Comparison of ENCODE assay signal across 8 mouse cellular contexts in genomic region chr3:127625701-127626399, GRCm38 (mm10). TPM values are rescaled to one million over a fixed set of nuclear protein-coding genes. Genes with fewer than 3 reads are reported as not detected.
DNase-seq lines count a peak whose midpoint lies in the region; ATAC-seq and TF ChIP-seq lines count a peak whose summit lies in the region.

No protein-coding gene starts in this region.

- TF ChIP-seq EP300 in lung, postnatal 0 days (IDR thresholded peaks at IDR 0.05), result no peak

- H3K9ac ChIP-seq in lung, postnatal 0 days (replicated peaks; ENCODE audit: low read depth), result no peak overlapping the region
- H3K9ac ChIP-seq in embryonic facial prominence, embryonic 15.5 days, result no peak overlapping the region
- no peak overlapping the region for H3K9ac ChIP-seq in intestine, postnatal 0 days (ENCODE audit: low read depth, low read length)
- H3K9ac ChIP-seq in midbrain, embryonic 14.5 days (replicated peaks; ENCODE audit: low read length), result no peak overlapping the region; the same call in 1 of the 2 replicates

- peak; percentile 42 for TF ChIP-seq CTCF in lung, postnatal 0 days (IDR thresholded peaks at IDR 0.05)
- peak; percentile 24; the same call in 1 of the 2 replicates for TF ChIP-seq CTCF in intestine, postnatal 0 days (IDR thresholded peaks at IDR 0.05; ENCODE audit: low read depth)

- H3K36me3 ChIP-seq in lung, postnatal 0 days (ENCODE audit: insufficient read depth, low read length), result no peaks in the 10 kb centered on the region
- no peaks in the 10 kb centered on the region for H3K36me3 ChIP-seq in embryonic facial prominence, embryonic 15.5 days
- H3K36me3 ChIP-seq in intestine, postnatal 0 days (ENCODE audit: control insufficient read depth, insufficient read depth), result no peaks in the 10 kb centered on the region
- H3K36me3 ChIP-seq in midbrain, embryonic 14.5 days (ENCODE audit: control insufficient read depth, insufficient read depth, low read length), result no peaks in the 10 kb centered on the region

- no peak overlapping the region for H3K27ac ChIP-seq in lung, postnatal 0 days (ENCODE audit: low read length)
- H3K27ac ChIP-seq in embryonic facial prominence, embryonic 15.5 days (replicated peaks), result no peak overlapping the region
- no peak overlapping the region for H3K27ac ChIP-seq in intestine, postnatal 0 days (ENCODE audit: low read depth, low read length)
- H3K27ac ChIP-seq in midbrain, embryonic 14.5 days (replicated peaks; ENCODE audit: low read depth, low read length), result peak overlapping the region; percentile 13; the same call in 1 of the 2 replicates

- peaks cover 60% of the 10 kb centered on the region for H3K27me3 ChIP-seq in lung, postnatal 0 days (replicated peaks; ENCODE audit: insufficient read depth, low read length)
- peaks cover 69% of the 10 kb centered on the region for H3K27me3 ChIP-seq in embryonic facial prominence, embryonic 15.5 days
- H3K27me3 ChIP-seq in intestine, postnatal 0 days (replicated peaks; ENCODE audit: control insufficient read depth, insufficient read depth, low read length), result peaks cover 65% of the 10 kb centered on the region
- peaks cover 79% of the 10 kb centered on the region for H3K27me3 ChIP-seq in midbrain, embryonic 14.5 days (ENCODE audit: control insufficient read depth, insufficient read depth, low read length)

- 3% methylated on average over 28 of the region's 28 CpGs for WGBS in lung, postnatal 0 days
- under 1% methylated on average over 28 of the region's 28 CpGs for WGBS in embryonic facial prominence, embryonic 15.5 days
- 3% methylated on average over 28 of the region's 28 CpGs for WGBS in intestine, postnatal 0 days
- under 1% methylated on average over 28 of the region's 28 CpGs for WGBS in midbrain, embryonic 14.5 days

- peak overlapping the region; percentile 57 for H3K4me2 ChIP-seq in lung, postnatal 0 days (replicated peaks; ENCODE audit: low read depth, low read length)
- peak overlapping the region; percentile 75 for H3K4me2 ChIP-seq in embryonic facial prominence, embryonic 15.5 days (replicated peaks)
- H3K4me2 ChIP-seq in intestine, postnatal 0 days (replicated peaks; ENCODE audit: low read depth), result peak overlapping the region; percentile 55
- peak overlapping the region; percentile 55 for H3K4me2 ChIP-seq in midbrain, embryonic 14.5 days (ENCODE audit: low read length)

- peak; percentile 17 for DNase-seq in lung, postnatal 0 days (ENCODE audit: low spot score)
- DNase-seq in lung, postnatal 10 days, result no peak
- peak; percentile 66 for DNase-seq in midbrain, embryonic 14.5 days
- DNase-seq in frontal cortex, postnatal 14 days (ENCODE audit: low spot score in 2 of 2), result no peak
- DNase-seq in left cerebral cortex, adult 11 months (ENCODE audit: low spot score), result no peak
- DNase-seq in yolk sac, embryonic 10.5 days (ENCODE audit: low spot score), result no peak

- no peaks in the 10 kb centered on the region for H3K9me3 ChIP-seq in lung, postnatal 0 days (ENCODE audit: low read length)
- no peaks in the 10 kb centered on the region for H3K9me3 ChIP-seq in embryonic facial prominence, embryonic 15.5 days (replicated peaks)
- H3K9me3 ChIP-seq in intestine, postnatal 0 days (ENCODE audit: control insufficient read depth), result no peaks in the 10 kb centered on the region
- no peaks in the 10 kb centered on the region for H3K9me3 ChIP-seq in midbrain, embryonic 14.5 days (ENCODE audit: control insufficient read depth, low read length)

- ATAC-seq in lung, postnatal 0 days, result no peak
- no peak for ATAC-seq in embryonic facial prominence, embryonic 15.5 days (ENCODE audit: insufficient number of reproducible peaks, low FRiP score, low TSS enrichment, low read depth)
- no peak for ATAC-seq in intestine, postnatal 0 days
- ATAC-seq in midbrain, embryonic 14.5 days (ENCODE audit: low FRiP score, low TSS enrichment), result peak; percentile 58

- no peaks in the 10 kb centered on the region for H3K4me1 ChIP-seq in lung, postnatal 0 days (ENCODE audit: insufficient read depth, low read depth, low read length)
- H3K4me1 ChIP-seq in embryonic facial prominence, embryonic 15.5 days, result peaks cover 22% of the 10 kb centered on the region
- H3K4me1 ChIP-seq in intestine, postnatal 0 days (replicated peaks; ENCODE audit: control insufficient read depth, insufficient read depth, low read length), result no peaks in the 10 kb centered on the region; the same call in 1 of the 2 replicates
- peaks cover 26% of the 10 kb centered on the region; the same call in 1 of the 2 replicates for H3K4me1 ChIP-seq in midbrain, embryonic 14.5 days (ENCODE audit: control insufficient read depth, insufficient read depth, low read length)

- H3K4me3 ChIP-seq in lung, postnatal 0 days (ENCODE audit: low read depth, low read length), result peak overlapping the region; percentile 34
- peak overlapping the region; percentile 42 for H3K4me3 ChIP-seq in embryonic facial prominence, embryonic 15.5 days (replicated peaks)
- H3K4me3 ChIP-seq in intestine, postnatal 0 days (ENCODE audit: low read depth, low read length), result peak overlapping the region; percentile 23
- H3K4me3 ChIP-seq in midbrain, embryonic 14.5 days (replicated peaks; ENCODE audit: low read depth, low read length), result peak overlapping the region; percentile 28

RNA-seq across cellular contexts. Expression of gene Neurog2, which starts 7.1 kb away (rescaled TPM):
- polyA plus RNA-seq in lung, postnatal 0 days (2015; fragmentation: Nextera tagmentation; extraction: Ambion mirVana), result not detected in 2 replicates
- polyA plus RNA-seq in embryonic facial prominence, embryonic 15.5 days (2015; fragmentation: Nextera tagmentation; extraction: Ambion mirVana), result 0.07 and 0.28 TPM in 2 replicates
- polyA plus RNA-seq in intestine, postnatal 0 days (2015; fragmentation: Nextera tagmentation; extraction: Ambion mirVana), result not detected in 2 replicates
- 10.0 and 18.6 TPM in 2 replicates for polyA plus RNA-seq in midbrain, embryonic 14.5 days (2014; fragmentation: Nextera tagmentation; extraction: Ambion mirVana)

Comparison
In these comparisons a context has a peak if more than half of its experiments do, and no peak if none do; other contexts are left out.
1. DNase-seq: peak in lung, postnatal 0 days (single experiment) and midbrain, embryonic 14.5 days (single experiment); none in lung, postnatal 10 days (single experiment), frontal cortex, postnatal 14 days (0 of 2), left cerebral cortex, adult 11 months (single experiment) and yolk sac, embryonic 10.5 days (single experiment).
2. Peak in every context shown above with its lines, with median percentiles within 50 percentile points of each other: H3K4me2 ChIP-seq and H3K4me3 ChIP-seq.